Mouse (Mus musculus): Measurements from ENCODE around the gene Bhmt. TPM values are rescaled to one million over a fixed set of nuclear protein-coding genes. Genes with fewer than 3 reads are reported as not detected.
A peak's percentile ranks its signal among the peaks of the same experiment; 100 is the strongest.

Bhmt gene
- 0.14 and 0.20 TPM in 2 replicates for polyA plus RNA-seq (2015; fragmentation: Nextera tagmentation; extraction: Ambion mirVana)

DNA sequence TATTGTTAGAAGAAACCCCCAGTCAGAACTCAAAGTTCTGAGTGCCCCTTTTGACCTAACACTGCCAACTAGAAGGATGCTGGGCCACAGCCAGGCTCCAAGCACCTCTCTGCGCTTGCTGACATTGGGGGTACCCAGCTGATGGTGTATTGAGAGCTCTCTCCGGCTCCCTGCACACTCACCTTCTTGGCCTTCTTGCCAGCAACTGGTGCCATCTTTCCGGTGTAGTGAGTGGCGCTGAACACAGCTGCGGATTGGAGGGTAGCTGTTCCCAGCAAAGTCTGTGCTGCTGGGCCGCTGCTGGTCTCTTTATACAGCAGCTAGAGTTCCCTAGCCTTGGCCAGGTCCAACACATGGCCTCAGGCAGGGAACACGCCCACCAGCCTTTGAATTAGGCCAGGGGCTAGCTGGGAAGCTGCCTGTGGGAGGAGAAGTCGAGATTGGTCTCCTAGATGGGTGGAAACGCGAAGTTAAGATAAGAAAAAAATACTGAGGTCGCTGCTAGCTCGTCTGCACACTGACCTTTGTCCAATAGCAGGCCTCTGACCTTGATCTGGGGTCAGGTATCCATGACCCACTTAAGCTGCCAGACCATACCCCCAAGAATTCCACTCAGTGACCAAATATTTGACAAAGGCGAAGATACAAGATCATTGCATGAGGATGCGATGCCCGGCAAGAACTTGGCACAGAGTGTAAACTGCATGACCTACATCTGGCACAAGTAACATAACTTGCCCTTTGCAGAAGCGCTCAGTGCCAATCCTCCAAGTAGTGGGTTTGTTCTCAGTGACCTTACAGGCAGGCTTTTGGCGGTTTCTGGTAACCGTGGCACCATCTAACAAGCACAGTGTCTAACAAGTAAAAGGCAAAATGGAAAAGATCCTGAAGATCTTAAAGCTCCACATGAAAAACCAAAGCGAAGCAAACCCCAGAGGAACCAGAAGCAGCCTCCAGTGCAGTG, at the start of gene Bhmt:
Gene Bhmt (minus strand): TSS at position 680 of the 964 bp plus-strand sequence.
- no peak for ATAC-seq (ENCODE audit: low FRiP score)

DNA sequence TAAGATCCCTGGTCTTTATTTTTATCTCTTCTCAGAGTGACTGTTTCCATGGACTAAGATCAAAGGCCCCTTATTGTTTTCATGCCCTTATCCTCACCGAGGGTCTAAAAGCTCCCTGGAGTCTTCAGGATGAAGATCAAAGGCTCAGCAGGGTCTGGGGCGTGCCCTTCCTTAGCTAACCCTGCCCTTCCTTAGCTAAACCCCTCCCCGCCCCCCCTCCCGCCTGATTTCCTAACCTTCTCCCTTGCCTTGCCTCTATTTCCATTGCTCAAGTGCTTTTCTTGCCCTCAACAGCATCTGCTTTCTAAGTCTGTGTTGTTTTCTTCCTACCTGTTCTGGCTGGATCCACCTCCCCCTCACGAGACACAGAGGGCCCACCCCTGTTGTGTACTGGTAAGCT, 49.6 kb upstream of the Bhmt start:
- no peaks in the 10 kb centered on the region for H3K36me3 ChIP-seq
- no peak overlapping the region for H3K4me3 ChIP-seq (replicated peaks)
- no peaks in the 10 kb centered on the region for H3K27me3 ChIP-seq (replicated peaks)
- no peak overlapping the region for H3K4me2 ChIP-seq
- 14% methylated on average over 5 of the region's 5 CpGs for WGBS
- no peak overlapping the region for H3K27ac ChIP-seq (replicated peaks)
- H3K9ac ChIP-seq (replicated peaks): no peak overlapping the region
- no peaks in the 10 kb centered on the region for H3K9me3 ChIP-seq (replicated peaks)
- H3K4me1 ChIP-seq: no peaks in the 10 kb centered on the region
- no peak for ATAC-seq (ENCODE audit: low FRiP score)

More for the DNA sequence above, at the start of gene Bhmt:
- no peak within 1 kb of the TSS for H3K27ac ChIP-seq (replicated peaks)
- H3K4me2 ChIP-seq: no peak within 1 kb of the TSS
- no peak within 1 kb of the TSS for H3K9ac ChIP-seq (replicated peaks)
- H3K9me3 ChIP-seq (replicated peaks): no peaks in the 10 kb centered on the region
- no peaks in the 10 kb centered on the region for H3K27me3 ChIP-seq (replicated peaks)
- H3K36me3 ChIP-seq: no peaks in the 10 kb centered on the region
- 82% methylated on average over 19 of the region's 19 CpGs for WGBS
- H3K4me1 ChIP-seq: no peaks in the 10 kb centered on the region
- no peak within 1 kb of the TSS for H3K4me3 ChIP-seq (replicated peaks)

DNA sequence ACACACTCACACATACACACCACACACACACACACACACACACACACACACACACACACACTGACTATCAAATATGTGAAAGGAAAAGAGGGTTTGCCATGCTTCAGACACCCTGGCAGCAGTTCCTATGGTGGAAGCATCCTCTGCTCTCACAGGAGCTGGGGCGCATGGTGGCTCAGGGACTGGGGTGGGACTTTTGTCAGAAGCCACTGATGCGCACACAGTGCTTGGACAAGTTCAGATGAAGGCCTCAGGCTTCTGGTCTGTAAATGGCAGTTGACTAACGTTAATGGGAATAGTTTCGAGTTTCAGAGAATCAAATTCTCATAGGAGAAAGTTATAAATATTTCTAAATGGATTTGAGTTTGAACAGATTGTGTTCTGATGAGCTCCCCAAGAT, 47.5 kb upstream of the Bhmt start:
- Histone ChIP-seq H3K9me3 (replicated peaks) (no peaks in the 10 kb centered on the region), H3K27me3 (replicated peaks) (no peaks in the 10 kb centered on the region), H3K4me1 (no peaks in the 10 kb centered on the region), H3K4me3 (replicated peaks) (no peak overlapping the region), H3K27ac (replicated peaks) (no peak overlapping the region), H3K9ac (replicated peaks) (no peak overlapping the region), H3K36me3 (no peaks in the 10 kb centered on the region), H3K4me2 (no peak overlapping the region)
- no peak for ATAC-seq (ENCODE audit: low FRiP score)
- WGBS: 71% methylated on average over 4 of the region's 4 CpGs

DNA sequence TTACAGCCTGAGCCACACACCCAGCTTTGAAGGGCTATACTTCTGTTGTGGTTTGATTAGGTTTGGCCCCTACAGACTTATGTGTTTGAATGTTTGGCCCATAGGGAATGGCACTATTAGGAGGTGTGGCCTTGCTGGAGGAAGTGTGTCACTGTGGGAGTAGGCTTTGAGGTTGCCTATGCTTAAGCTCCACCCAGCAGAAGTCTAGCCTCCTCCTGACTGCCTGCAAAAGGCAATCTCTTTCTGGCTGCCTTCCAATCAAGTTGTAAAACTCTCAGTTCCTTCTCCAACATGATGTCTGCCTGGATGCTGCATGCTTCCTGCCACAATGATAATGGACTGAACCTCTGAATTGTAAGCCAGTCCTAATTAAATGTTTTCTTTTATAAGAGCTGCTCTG, 45.6 kb upstream of the Bhmt start:
- no peaks in the 10 kb centered on the region for H3K36me3 ChIP-seq
- no peaks in the 10 kb centered on the region for H3K4me1 ChIP-seq
- H3K4me2 ChIP-seq: no peak overlapping the region
- no peaks in the 10 kb centered on the region for H3K27me3 ChIP-seq (replicated peaks)
- no peak overlapping the region for H3K9ac ChIP-seq (replicated peaks)
- no peak overlapping the region for H3K4me3 ChIP-seq (replicated peaks)
- H3K27ac ChIP-seq (replicated peaks): no peak overlapping the region; the same call in 1 of the 2 replicates
- no peak for ATAC-seq (ENCODE audit: low FRiP score)
- H3K9me3 ChIP-seq (replicated peaks): no peaks in the 10 kb centered on the region

DNA sequence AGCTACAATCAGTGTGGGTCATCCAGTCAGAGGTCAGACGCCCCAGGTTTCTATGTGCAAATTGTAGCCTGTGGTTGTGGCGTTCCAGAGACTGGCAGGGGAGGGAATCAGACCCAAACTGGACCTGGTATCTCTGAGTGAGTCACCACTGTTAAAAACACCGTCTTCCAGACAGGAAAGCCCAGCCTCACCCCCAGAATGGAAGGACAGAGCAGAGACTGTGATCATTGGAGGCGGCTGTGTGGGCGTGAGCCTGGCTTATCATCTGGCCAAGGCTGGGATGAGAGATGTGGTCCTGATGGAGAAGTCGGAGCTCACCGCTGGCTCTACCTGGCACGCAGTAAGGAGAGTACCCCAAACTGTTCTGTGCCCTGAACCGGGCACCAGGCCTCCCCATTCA, 39.1 kb upstream of the Bhmt start:
- H3K4me3 ChIP-seq (replicated peaks): no peak overlapping the region
- H3K4me2 ChIP-seq: no peak overlapping the region
- peaks cover 5% of the 10 kb centered on the region; the same call in 1 of the 2 replicates for H3K4me1 ChIP-seq
- no peaks in the 10 kb centered on the region for H3K36me3 ChIP-seq
- H3K27me3 ChIP-seq (replicated peaks): peaks cover 8% of the 10 kb centered on the region
- no peak for ATAC-seq (ENCODE audit: low FRiP score)
- 90% methylated on average over 9 of the region's 9 CpGs for WGBS
- no peak overlapping the region for H3K27ac ChIP-seq (replicated peaks)
- no peaks in the 10 kb centered on the region for H3K9me3 ChIP-seq (replicated peaks)
- no peak overlapping the region for H3K9ac ChIP-seq (replicated peaks)

DNA sequence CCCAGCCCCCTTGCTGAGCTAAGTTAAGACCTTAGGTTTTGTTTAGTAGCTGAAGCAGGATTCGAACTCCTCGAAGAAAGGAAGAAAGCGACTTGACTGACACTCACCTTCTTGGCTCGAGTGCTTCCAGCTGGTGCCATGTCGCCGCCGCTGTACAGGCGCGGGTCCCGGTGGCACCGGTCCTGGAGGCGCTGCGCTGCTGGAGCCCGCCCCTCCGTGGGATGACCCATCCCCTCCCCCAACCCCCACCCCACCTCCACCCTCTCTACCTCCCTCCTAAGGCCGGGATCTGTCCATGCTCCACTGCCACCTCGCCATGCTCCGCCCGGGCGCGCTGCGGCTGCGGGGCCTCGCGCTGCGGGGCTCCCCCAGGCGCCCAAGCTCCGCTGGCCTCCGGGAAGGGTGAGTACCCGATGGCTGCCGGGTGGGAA, 36.4 kb upstream of the Bhmt start, which contains the start of the genes Bhmt2 and Dmgdh:
Gene Bhmt2 (minus strand): TSS at position 172 of the 431 bp plus-strand sequence.
Gene Dmgdh (plus strand): TSS at position 303 of the 431 bp plus-strand sequence.
- no peak within 1 kb of the TSS for H3K27ac ChIP-seq (replicated peaks)
- peaks cover 8% of the 10 kb centered on the region for H3K27me3 ChIP-seq (replicated peaks)
- H3K36me3 ChIP-seq: no peaks in the 10 kb centered on the region
- no peaks in the 10 kb centered on the region for H3K9me3 ChIP-seq (replicated peaks)
- ATAC-seq (ENCODE audit: low FRiP score): no peak
- 7% methylated on average over 29 of the region's 31 CpGs for WGBS
- H3K4me3 ChIP-seq (replicated peaks): no peak within 1 kb of the TSS
- H3K4me1 ChIP-seq: peaks cover 5% of the 10 kb centered on the region; the same call in 1 of the 2 replicates
- H3K4me2 ChIP-seq: peak within 1 kb of the TSS; percentile 42
- no peak within 1 kb of the TSS for H3K9ac ChIP-seq (replicated peaks)

DNA sequence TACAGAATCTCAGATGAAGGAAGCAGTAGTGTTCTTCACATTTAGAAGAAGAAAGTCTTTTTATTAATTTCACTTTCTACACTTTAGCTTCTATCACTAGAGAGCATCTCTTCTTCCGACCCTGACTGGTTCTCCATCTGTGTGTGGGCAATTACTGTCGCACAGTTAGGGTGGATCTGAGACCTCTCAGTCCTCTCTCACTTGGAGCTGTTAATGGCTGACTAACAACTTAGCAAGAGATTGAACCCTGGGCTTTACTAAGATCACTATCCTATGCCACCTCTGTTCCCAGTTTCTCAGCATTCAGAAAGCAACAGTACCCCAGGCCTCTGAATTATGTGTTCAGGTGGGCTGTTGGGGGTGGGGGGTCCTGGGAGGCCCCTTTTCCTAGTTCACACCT, 35.5 kb upstream of the Bhmt start:
- 59% methylated on average over 2 of the region's 2 CpGs for WGBS
- Histone ChIP-seq H3K4me2 (no peak overlapping the region), H3K4me1 (peaks cover 5% of the 10 kb centered on the region; the same call in 1 of the 2 replicates), H3K4me3 (replicated peaks) (no peak overlapping the region), H3K9me3 (replicated peaks) (no peaks in the 10 kb centered on the region), H3K9ac (replicated peaks) (no peak overlapping the region), H3K36me3 (no peaks in the 10 kb centered on the region), H3K27me3 (replicated peaks) (peaks cover 8% of the 10 kb centered on the region), H3K27ac (replicated peaks) (no peak overlapping the region)
- ATAC-seq (ENCODE audit: low FRiP score): no peak

DNA sequence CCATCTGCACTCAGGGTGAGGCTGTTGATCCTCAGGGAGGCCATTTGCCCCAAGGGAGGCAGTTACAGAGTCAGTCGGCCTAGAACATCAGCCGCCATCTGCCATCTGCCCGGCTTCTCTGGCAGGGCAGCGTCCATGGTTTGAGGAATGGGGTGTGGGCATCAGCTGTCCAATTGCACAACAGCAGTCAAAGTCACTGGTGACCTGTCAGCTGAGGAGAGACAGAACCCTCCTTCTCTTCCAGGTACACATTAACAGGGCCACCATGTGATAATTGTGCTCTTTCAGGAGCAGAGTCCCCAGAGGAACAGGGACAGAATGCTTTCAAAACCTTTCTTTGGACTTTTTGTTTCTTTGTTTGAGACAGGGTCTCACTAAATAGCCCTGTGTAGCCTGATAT, 34.6 kb upstream of the Bhmt start:
- no peak overlapping the region for H3K4me3 ChIP-seq (replicated peaks)
- no peak overlapping the region for H3K27ac ChIP-seq (replicated peaks)
- no peaks in the 10 kb centered on the region for H3K9me3 ChIP-seq (replicated peaks)
- H3K4me1 ChIP-seq: peaks cover 5% of the 10 kb centered on the region; the same call in 1 of the 2 replicates
- H3K36me3 ChIP-seq: no peaks in the 10 kb centered on the region
- H3K4me2 ChIP-seq: no peak overlapping the region
- 87% methylated on average over 4 of the region's 4 CpGs for WGBS
- ATAC-seq (ENCODE audit: low FRiP score): no peak
- peaks cover 8% of the 10 kb centered on the region for H3K27me3 ChIP-seq (replicated peaks)
- H3K9ac ChIP-seq (replicated peaks): no peak overlapping the region

DNA sequence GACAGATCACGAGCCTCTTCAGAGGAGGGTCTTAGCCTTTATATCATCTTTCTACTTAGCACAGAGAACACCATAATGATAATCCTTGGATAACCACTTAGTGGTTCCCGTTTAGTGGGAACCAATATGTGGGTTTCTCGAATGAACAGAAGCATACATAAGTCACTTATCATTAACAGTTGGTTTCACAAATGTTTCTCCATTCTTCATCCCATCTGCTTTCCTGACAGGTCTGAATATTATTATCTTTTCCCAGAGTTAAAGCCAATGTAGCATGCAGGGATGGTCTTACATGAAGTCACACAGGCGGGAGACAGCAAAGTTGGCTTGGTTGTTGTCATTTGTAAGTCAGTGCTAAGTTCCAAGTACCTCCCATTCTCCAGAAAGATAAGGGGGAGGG, 29.8 kb upstream of the Bhmt start:
- 90% methylated on average over 4 of the region's 4 CpGs for WGBS
- Histone ChIP-seq H3K4me1 (no peaks in the 10 kb centered on the region), H3K9ac (replicated peaks) (no peak overlapping the region), H3K4me2 (no peak overlapping the region), H3K4me3 (replicated peaks) (no peak overlapping the region), H3K36me3 (no peaks in the 10 kb centered on the region), H3K27ac (replicated peaks) (no peak overlapping the region), H3K9me3 (replicated peaks) (no peaks in the 10 kb centered on the region), H3K27me3 (replicated peaks) (no peaks in the 10 kb centered on the region)
- ATAC-seq (ENCODE audit: low FRiP score): no peak

DNA sequence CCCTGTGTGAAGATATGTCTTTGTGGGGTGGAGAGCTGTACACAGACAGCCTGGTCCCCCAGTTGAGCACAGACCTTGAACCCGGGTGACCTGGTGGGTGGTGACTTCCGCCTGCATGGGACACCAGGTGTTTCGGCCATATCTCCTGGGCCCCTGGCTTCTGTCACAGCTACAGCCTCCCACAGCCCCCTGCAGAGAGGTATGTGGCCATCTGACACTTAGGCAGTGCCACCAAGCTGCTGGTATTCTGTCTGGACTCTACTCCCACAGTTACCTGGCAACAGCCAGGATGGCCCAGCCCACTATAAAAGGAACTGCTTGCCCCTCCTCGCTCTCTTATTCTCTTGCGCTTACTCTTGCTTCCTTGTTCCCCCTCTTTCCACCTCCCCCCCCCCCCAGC, 20.2 kb upstream of the Bhmt start:
- ATAC-seq (ENCODE audit: low FRiP score): no peak
- no peaks in the 10 kb centered on the region for H3K4me1 ChIP-seq
- no peak overlapping the region for H3K4me2 ChIP-seq
- no peaks in the 10 kb centered on the region for H3K27me3 ChIP-seq (replicated peaks)
- no peaks in the 10 kb centered on the region for H3K36me3 ChIP-seq
- no peak overlapping the region for H3K9ac ChIP-seq (replicated peaks)
- H3K4me3 ChIP-seq (replicated peaks): no peak overlapping the region
- WGBS: 66% methylated on average over 5 of the region's 5 CpGs
- H3K9me3 ChIP-seq (replicated peaks): no peaks in the 10 kb centered on the region
- H3K27ac ChIP-seq (replicated peaks): no peak overlapping the region

DNA sequence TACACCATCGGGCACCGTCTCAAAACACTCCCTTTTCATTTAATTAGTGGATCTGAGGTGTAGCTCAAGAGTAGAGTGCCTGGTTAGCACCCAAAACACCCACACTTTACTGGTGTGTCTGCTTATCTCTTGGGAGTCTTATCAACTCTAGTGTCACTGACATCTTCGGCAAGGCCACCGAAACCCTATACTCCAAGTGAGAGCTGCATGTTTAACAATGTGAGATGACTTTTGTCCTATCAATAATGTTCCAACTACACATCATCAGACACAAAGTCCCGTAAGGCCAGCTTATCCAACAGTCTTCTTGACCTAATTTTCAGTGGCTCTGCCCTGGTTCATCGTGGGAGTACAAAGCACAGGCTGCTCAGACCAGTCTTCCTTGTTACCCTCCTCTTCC, 15.6 kb upstream of the Bhmt start:
- ATAC-seq (ENCODE audit: low FRiP score): no peak
- H3K4me3 ChIP-seq (replicated peaks): no peak overlapping the region
- no peak overlapping the region for H3K27ac ChIP-seq (replicated peaks)
- H3K4me2 ChIP-seq: no peak overlapping the region
- H3K27me3 ChIP-seq (replicated peaks): no peaks in the 10 kb centered on the region
- WGBS: 91% methylated on average over 6 of the region's 6 CpGs
- no peaks in the 10 kb centered on the region for H3K9me3 ChIP-seq (replicated peaks)
- H3K9ac ChIP-seq (replicated peaks): no peak overlapping the region
- H3K4me1 ChIP-seq: no peaks in the 10 kb centered on the region
- H3K36me3 ChIP-seq: no peaks in the 10 kb centered on the region
